Mouse (Mus musculus) cerebellum, postnatal 14 days (tissue): Measurements from ENCODE around the gene Figla.

ENCODE experiments used
- DNase-seq, 2 experiments: peaks; one replicate each; pipeline ENCODE4 v3.0.0; 2021; ENCODE audit warnings: mixed read lengths in 2 of 2

Figla gene

GRCm38 (mm10) chr6:86028601-86029322, 12.8 kb downstream of the Figla start, which contains the start of gene Add2:
Gene Add2, plus strand, starts transcription at chr6:86028681.
- peak; percentile 77 to 79 for DNase-seq

GRCm38 (mm10) chr6:86029323-86029713, 13.3 kb downstream of the Figla start:
- DNase-seq = peak in 1 of 2 experiments; percentile 69

DNA sequence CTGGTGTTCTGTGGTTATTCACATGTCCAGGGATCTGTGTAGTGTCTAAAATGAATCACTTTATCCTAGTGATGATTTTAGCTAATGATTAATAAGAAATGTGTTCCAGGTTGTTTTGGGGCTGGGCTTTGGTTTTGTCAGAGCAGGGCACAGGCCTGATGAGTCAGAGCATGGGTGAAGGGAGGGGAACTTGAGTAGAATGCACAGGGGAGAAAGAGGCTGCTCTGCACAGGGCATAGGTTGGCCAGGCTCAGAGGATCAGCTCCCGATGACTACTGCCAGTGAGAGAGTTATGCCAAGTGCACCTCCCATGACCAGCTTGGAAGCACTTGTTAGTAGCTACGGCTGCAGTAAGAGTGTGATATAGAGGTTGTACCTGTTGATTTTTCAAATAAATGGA, 15.6 kb downstream of the Figla start:
- DNase-seq = peak in 1 of 2 experiments; percentile 49

- DNase-seq = no peak
These were observed 17.7 kb downstream of the Figla start for GRCm38 (mm10) chr6:86033635-86034034.

GRCm38 (mm10) chr6:86038901-86039300, 22.9 kb downstream of the Figla start:
- no peak for DNase-seq

- DNase-seq = peak; percentile 49 to 70
These were observed 24.2 kb downstream of the Figla start for GRCm38 (mm10) chr6:86040140-86040539.

DNA sequence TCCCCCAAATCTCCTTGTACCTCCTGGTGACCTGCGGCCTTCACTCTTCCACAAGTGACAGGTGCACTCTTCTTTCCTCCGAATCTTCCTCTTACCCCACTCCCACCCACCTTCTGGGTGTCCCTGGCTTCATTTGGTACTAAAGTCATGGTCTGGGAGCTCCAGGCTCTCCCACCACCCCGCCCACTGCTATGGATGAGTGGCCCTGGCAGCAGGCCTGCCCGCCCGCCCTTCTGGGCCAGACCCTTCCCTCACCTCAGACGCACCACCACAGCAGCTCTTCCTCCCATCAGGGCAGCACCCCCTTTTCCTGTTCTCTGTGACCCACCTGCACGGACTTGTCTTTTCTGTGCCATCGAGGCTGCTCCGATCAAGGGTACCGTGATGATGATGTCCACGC, 31.5 kb downstream of the Figla start:
- no peak for DNase-seq

DNA sequence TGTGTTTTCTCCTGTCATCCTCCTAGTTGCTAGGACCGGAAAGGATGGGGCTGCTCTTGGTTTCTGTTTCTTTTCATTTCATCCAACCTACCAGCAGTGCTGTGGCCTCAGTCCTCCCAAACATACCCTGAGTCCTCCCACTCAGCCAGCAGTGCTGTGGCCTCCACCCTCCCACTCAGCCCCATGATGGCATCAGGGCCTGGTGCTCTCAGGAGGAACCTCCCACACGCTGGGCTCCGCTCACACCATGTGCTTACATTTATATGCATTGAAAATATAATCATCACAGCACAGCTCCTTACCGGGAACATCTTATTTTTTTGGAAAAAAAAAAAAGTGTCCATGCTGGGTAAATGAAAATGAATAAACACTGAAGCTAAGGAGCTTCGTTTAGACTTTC, 32.5 kb downstream of the Figla start:
- DNase-seq = no peak

DNA sequence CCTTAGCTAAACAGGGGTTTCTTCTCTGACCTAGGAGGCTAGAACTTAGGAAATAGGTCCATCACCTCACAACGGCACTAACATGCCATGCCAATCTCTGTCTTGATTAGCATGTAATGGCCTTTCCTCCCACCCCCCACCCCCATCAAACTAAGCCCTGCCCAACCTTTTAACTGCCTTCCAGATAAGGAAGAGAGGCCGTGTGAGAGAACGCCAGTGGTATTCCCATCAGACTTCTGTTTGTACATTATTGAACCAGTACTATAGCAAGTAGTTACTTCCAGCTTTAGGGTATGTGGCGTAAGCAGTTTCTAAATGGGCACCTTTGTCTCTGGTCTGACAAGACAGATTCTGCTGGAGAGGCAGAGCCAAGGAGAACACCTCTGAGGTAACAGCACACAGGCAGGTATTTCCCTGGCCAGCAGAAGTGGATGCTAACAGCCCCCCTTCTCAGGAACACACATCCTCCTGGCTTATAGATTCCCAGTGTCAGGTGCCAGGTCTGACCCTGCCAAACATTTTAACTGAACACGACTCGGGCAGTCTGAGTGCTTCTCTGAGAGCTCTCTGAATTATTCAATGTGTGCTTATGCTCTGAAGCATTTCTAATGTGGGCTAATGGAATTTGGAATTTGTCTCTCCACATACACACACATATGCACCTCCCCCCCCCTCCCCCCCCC, 34.8 kb downstream of the Figla start:
- no peak for DNase-seq

GRCm38 (mm10) chr6:86052032-86052459, 36.1 kb downstream of the Figla start:
- no peak for DNase-seq

GRCm38 (mm10) chr6:86052556-86052955, 36.6 kb downstream of the Figla start:
- DNase-seq = no peak

- no peak for DNase-seq
These were observed 37.1 kb downstream of the Figla start for GRCm38 (mm10) chr6:86053099-86053498.

DNA sequence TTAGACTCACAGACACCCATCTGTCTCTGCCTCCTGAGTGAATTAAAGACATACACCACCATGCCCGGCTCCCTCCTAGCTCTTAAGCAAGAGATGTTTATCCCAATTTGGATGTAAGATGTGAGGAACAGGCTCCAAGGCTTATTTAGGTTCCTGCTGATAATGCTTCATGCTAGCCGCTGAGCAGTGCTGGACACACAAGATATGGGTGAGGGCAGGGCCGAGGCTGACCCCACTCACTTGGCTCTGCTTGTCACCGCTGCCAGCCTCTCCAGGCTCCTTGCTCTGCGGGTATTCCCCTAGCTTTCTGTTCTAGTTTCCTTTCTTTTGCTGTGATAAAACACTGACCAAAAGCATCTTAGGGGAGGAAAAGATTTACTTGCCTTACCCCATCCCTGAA, 37.6 kb downstream of the Figla start:
- DNase-seq = no peak

DNA sequence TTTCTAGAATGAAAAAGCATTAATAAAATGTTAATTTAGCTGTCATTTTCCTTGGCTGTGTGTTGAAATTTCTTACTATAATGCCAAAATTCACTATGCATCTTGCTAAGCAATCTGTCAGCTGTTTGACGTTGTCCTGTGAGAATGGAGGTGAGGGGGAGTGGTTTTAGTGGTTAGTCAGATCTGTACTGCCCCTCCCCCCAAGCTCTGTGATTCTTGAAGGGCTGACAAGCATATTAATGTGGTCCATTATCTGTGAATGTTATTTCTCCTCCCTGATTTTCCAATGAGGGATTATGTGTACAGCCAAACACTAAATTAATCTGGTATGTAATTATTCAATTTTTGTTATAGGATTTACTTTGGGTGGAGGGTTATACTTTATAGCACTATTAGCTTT, 42.5 kb downstream of the Figla start:
- DNase-seq = peak in 1 of 2 experiments; percentile 33

GRCm38 (mm10) chr6:86059151-86059853, 43.3 kb downstream of the Figla start:
- no peak for DNase-seq

GRCm38 (mm10) chr6:86060170-86060569, 44.2 kb downstream of the Figla start:
- DNase-seq = no peak

GRCm38 (mm10) chr6:86062226-86062625, 46.3 kb downstream of the Figla start:
- peak in 1 of 2 experiments; percentile 37 for DNase-seq

DNA sequence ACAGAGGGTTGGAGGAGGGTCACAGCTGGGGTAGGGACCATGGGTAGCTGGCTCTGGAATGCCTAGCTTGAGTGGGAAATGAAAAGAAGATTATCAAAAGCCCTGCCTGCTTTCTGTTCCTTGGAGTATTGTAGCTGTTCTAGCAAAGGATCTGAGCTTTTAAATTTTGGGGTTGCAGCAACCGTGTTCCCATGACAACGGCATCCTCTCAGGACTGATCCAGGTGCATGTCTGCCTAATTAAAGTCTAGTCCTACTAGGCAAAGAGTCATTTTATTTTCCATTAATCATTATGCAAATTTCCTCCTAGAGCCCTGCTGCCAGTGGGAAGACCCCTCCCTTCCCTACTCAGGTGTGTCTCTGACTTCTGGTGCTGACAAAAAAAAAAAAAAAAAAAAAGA, 46.7 kb downstream of the Figla start:
- no peak for DNase-seq

DNA sequence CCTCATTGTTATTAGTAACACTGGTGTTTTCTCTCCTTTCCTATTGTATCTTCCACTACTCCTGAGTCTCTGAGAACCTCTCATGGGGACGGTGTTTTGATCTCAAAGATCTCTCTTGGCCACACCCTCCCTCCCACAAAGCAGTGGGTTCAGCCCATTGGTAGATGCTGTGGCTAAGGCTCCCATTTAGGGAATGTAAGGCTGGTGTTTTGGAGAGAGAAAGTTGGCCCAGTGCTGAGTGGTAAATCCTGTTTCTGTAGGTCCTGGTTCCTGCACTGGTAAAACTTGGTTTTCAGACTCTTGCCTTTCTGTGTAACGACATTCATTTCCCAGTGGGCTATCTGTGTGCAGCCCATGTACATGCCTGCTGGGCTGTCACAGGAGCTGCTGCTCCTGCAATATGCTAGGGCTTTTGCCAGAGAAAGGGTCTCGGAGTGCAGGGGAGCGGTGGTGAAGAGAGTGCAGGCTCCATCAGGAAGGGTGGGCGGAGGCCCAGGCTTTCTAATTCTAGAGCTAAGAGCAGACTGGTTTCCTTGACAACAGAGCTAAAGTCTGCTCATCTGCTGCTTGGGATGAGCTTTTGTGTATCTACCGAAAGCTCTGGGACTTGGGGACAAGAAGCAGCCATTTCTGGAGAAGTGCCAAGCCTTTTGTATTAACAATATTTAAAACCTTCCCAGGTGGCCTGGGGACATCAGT, 48.5 kb downstream of the Figla start:
- peak; percentile 43 to 59 for DNase-seq

DNA sequence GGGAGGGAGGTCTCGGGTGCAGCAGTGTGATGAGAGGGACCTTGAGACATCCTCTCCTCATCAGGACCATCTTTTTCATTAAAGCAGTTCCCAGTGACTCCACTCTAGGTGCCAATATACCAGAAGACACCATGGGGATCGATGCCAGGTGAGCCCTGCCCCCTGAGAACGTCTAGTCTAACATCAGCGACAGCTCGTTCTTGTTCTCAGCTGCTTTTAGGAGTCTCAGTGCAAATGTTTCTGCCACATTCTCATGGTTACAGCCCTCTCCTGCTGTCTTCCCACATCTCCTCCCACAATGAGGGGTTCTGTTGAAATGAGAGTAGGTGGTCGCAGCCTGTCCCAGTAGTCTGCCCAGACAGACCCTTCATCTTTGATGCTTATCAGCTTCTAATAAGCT, 50.8 kb downstream of the Figla start:
- no peak for DNase-seq

DNA sequence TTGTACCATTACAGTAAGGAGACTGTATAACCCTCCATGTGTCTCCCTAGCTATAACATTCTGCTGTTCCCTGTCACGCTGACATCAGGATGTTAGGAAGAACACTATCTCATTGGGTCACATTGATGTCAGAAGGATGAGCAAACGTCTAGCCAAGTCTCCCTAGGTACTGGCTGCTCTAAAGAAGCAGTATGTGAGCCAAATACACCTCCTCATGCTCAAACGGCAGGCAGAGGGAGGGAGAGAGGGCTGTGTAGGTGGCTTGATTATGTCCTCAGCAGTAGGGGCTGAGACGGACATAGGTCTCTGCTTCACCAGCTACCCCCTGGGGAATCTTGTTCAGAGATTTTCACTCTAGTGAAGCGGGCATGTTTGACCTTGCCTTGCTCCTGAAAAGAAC, 51.2 kb downstream of the Figla start:
- peak in 1 of 2 experiments; percentile 52 for DNase-seq

DNA sequence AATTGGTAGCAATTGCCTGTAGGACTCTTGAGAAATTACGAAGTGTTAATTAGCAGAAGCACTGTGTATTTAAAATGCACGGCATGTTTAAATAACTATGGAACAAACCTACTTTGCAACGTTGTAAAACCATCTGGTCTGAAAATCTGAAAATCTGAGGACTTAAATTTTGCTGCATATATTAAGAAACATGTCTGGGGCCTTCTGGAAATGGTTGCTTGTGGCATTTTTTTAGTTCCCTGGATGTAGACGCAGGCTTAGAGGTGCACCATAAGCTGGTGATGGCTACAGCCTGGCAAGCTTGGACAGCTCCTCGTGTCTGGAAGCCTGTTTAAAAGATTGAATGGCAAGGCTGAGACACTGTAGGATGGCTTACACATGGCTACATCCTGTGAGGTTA, 53.0 kb downstream of the Figla start:
- no peak for DNase-seq

DNA sequence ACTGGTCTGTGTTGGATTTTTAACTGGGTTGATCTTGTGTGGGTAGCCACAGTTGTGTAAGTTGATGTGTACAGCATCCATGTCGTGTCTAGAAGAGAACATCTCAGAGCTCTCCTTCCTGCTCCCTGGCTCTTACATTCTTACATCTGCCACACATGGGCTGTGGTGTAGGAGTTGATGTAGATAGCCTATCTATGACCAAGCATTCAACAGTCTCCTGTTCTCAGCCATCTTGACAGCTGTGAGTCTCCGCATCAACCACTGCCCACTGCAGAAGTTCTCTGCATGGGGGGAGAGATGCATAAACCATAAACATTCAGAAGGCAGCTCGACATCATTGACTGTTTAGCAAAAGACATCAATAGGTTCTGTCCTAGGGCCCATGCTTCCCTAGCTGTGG, 53.9 kb downstream of the Figla start:
- no peak for DNase-seq
